Mouse (Mus musculus) left cerebral cortex, postnatal 4 days (tissue): ENCODE measurements around the gene Tmem108. TPM values are rescaled to one million over a fixed set of nuclear protein-coding genes. Genes with fewer than 3 reads are reported as not detected.
A peak's percentile ranks its signal among the peaks of the same experiment; 100 is the strongest.

Experiments used
- DNase-seq: peaks from one replicate; pipeline ENCODE4 v3.0.0-alpha.2; 2022
- intact Hi-C: fragments of 180-260 bp; cut with DNase I; formaldehyde crosslinking; loops from one replicate; pipeline ENCODE4 v1.15.1; 2025
- total RNA-seq, 2 experiments: library from RNA; stranded (reverse); gene quantifications; 2 replicates each; pipeline ENCODE4 v1.2.3; 2021

The Tmem108 gene
- total RNA-seq, 2 experiments from 2014 or later = 58.4 to 59.7 TPM

- intact Hi-C loops = no loop called here
- no peak for DNase-seq
These were observed 254.6 kb downstream of the Tmem108 start for GRCm38 (mm10) chr9:103506968-103507584.

- DNase-seq = peak; percentile 33
- intact Hi-C loops = no loop called here
These were observed 256.6 kb downstream of the Tmem108 start for GRCm38 (mm10) chr9:103505067-103505466.

GRCm38 (mm10) chr9:103504646-103505045 lies 257.0 kb downstream of the Tmem108 start:
- no peak for DNase-seq
- intact Hi-C loops = no loop called here

- no peak for DNase-seq
- intact Hi-C loops = no loop called here
These were observed 257.9 kb downstream of the Tmem108 start for GRCm38 (mm10) chr9:103503586-103504298.

- no peak for DNase-seq
- intact Hi-C loops = no loop called here
These were observed 259.0 kb downstream of the Tmem108 start for GRCm38 (mm10) chr9:103502655-103503054.

GRCm38 (mm10) chr9:103501861-103502364 lies 259.7 kb downstream of the Tmem108 start:
- intact Hi-C loops = no loop called here
- peak; percentile 72 for DNase-seq

- DNase-seq = no peak
- intact Hi-C loops = loop anchor here (10.0 kb wide), 1 partner anchor 125 kb away; no protein-coding TSS in a partner anchor
These were observed 262.3 kb downstream of the Tmem108 start for GRCm38 (mm10) chr9:103499366-103499765.

GRCm38 (mm10) chr9:103498699-103499098 lies 262.9 kb downstream of the Tmem108 start:
- intact Hi-C loops = loop anchor here (10.0 kb wide), 1 partner anchor 126 kb away; no protein-coding TSS in a partner anchor
- peak; percentile 27 for DNase-seq

- intact Hi-C loops = loop anchor here (2.0 to 10.0 kb wide), 3 partner anchors 129 to 499 kb away; no protein-coding TSS in a partner anchor
- no peak for DNase-seq
These were observed 266.2 kb downstream of the Tmem108 start for GRCm38 (mm10) chr9:103495391-103495790.

- intact Hi-C loops = loop anchor here (2.0 to 10.0 kb wide), 3 partner anchors 130 to 500 kb away; no protein-coding TSS in a partner anchor
- peak; percentile 90 for DNase-seq
These were observed 267.2 kb downstream of the Tmem108 start for GRCm38 (mm10) chr9:103494346-103495020.

- intact Hi-C loops = loop anchor here (10.0 kb wide), 1 partner anchor 133 kb away; no protein-coding TSS in a partner anchor
- no peak for DNase-seq
These were observed 269.7 kb downstream of the Tmem108 start for GRCm38 (mm10) chr9:103491985-103492384.

- DNase-seq = peak; percentile 87
- intact Hi-C loops = loop anchor here (10.0 kb wide), 1 partner anchor 134 kb away; no protein-coding TSS in a partner anchor
These were observed 271.2 kb downstream of the Tmem108 start for GRCm38 (mm10) chr9:103490439-103490838.

GRCm38 (mm10) chr9:103489883-103490282 lies 271.8 kb downstream of the Tmem108 start:
- intact Hi-C loops = loop anchor here (10.0 kb wide), 1 partner anchor 135 kb away; no protein-coding TSS in a partner anchor
- no peak for DNase-seq

GRCm38 (mm10) chr9:103489096-103489495 lies 272.5 kb downstream of the Tmem108 start:
- intact Hi-C loops = no loop called here

GRCm38 (mm10) chr9:103486262-103486661 lies 275.4 kb downstream of the Tmem108 start:
- intact Hi-C loops = no loop called here
- peak; percentile 43 for DNase-seq

More at GRCm38 (mm10) chr9:103489096-103489495, 272.5 kb downstream of the Tmem108 start:
- DNase-seq = no peak

- DNase-seq = no peak
- intact Hi-C loops = no loop called here
These were observed 276.0 kb downstream of the Tmem108 start for GRCm38 (mm10) chr9:103485606-103486005.

- intact Hi-C loops = no loop called here
- peak; percentile 75 for DNase-seq
These were observed 280.9 kb downstream of the Tmem108 start for GRCm38 (mm10) chr9:103480603-103481220.

GRCm38 (mm10) chr9:103480044-103480576 lies 281.5 kb downstream of the Tmem108 start, which contains the start of gene Bfsp2:
Bfsp2 (minus strand) TSS chr9:103480420.
- peak; percentile 36 for DNase-seq
- intact Hi-C loops = no loop called here

GRCm38 (mm10) chr9:103475414-103475813 lies 286.2 kb downstream of the Tmem108 start:
- intact Hi-C loops = loop anchor here (10.0 kb wide), 1 partner anchor 111 kb away; the partner anchor contains the start of gene Cdv3
- DNase-seq = no peak
